Mouse (Mus musculus) midbrain, embryonic 15.5 days (tissue): Measurements from ENCODE around the gene Tubd1. TPM values are rescaled to one million over a fixed set of nuclear protein-coding genes. Genes with fewer than 3 reads are reported as not detected.
A peak's percentile ranks its signal among the peaks of the same experiment; 100 is the strongest.
"Not testable (repeated sequence)": the region's sequence is repeated elsewhere in the genome, so short reads cannot be mapped to it uniquely, and the experiment has no call there.

Experiments
- ATAC-seq: fragments of 200-750 bp; cut with Nextera tagmentation; replicated peaks from 2 replicates; pipeline ENCODE4 v1.8.0; 2017; ENCODE audit warnings: moderate TSS enrichment
- H3K27ac ChIP-seq: fragments of 300-500 bp; sonication (generic); 2 replicates; pipeline ENCODE4 v1.5.1; 2015; ENCODE audit warnings: mild to moderate bottlenecking, inconsistent platforms
- H3K27me3 ChIP-seq: fragments of 300-500 bp; sonication (generic); replicated peaks from 2 replicates; pipeline ENCODE4 v1.6.1; 2015; ENCODE audit warnings: inconsistent platforms
- H3K36me3 ChIP-seq: fragments of 300-500 bp; sonication (generic); replicated peaks from 2 replicates; pipeline ENCODE4 v1.6.1; 2015; ENCODE audit warnings: inconsistent platforms
- H3K4me1 ChIP-seq: fragments of 300-500 bp; sonication (generic); 2 replicates; pipeline ENCODE4 v1.6.1; 2015; ENCODE audit warnings: inconsistent platforms
- H3K4me2 ChIP-seq: fragments of 300-500 bp; sonication (generic); 2 replicates; pipeline ENCODE4 v1.6.1; 2015; ENCODE audit warnings: inconsistent platforms, mild to moderate bottlenecking, moderate library complexity
- H3K4me3 ChIP-seq: fragments of 300-500 bp; sonication (generic); 2 replicates; pipeline ENCODE4 v1.5.1; 2015; ENCODE audit warnings: mild to moderate bottlenecking, inconsistent platforms
- H3K9ac ChIP-seq: fragments of 300-500 bp; sonication (generic); 2 replicates; pipeline ENCODE4 v1.6.1; 2015; ENCODE audit warnings: mild to moderate bottlenecking, inconsistent platforms
- H3K9me3 ChIP-seq: fragments of 300-500 bp; sonication (generic); 2 replicates; pipeline ENCODE4 v1.6.1; 2016; ENCODE audit warnings: inconsistent platforms
- WGBS: fragments of 180-500 bp; shearing (Covaris S2); methylation state at CpG from one replicate; pipeline ENCODE4 v1.1.7; 2015; ENCODE audit warnings: mixed read lengths; 5-methylcytosine and 5-hydroxymethylcytosine counted together
- polyA plus RNA-seq: library from polyadenylated mRNA; unstranded; fragments of >200 nt; fragmentation: Nextera tagmentation; extraction: Ambion mirVana; gene quantifications from 2 replicates; pipeline ENCODE4 v1.2.1, GENCODE M21; 2015

Gene Tubd1
- 6.8 and 6.9 TPM in 2 replicates for polyA plus RNA-seq

- H3K4me1 ChIP-seq: peaks cover 24% of the 10 kb centered on the region
- H3K27me3 ChIP-seq: no peaks in the 10 kb centered on the region
- under 1% methylated on average over 43 of the region's 43 CpGs for WGBS
Measured at GRCm38 (mm10) chr11:86544639-86545299, at the start of gene Tubd1, which contains the start of gene Rps6kb1. Tubd1 (plus strand) TSS chr11:86544991. Rps6kb1 (minus strand) TSS chr11:86544805.

DNA sequence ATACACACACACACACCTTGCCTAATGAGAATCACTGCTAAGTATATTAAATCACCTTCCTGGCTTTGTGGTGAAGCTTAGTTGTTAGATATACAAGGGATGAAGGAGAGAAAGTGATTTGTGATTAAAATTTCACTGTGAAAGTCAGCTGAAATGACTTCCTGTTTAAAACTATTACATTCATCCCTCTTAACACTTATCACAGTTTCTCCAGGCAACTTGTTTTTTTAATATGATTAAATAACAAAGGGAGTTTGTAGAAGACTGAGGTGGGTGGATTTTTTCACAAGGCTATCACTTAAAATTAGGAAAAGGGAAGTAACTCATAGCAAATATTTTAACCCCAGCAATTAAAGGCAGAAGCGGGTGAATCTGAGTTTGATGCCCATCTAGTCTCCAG is 47.4 kb upstream of the Tubd1 start:
- ATAC-seq: no peak
- Histone ChIP-seq H3K27me3 (no peaks in the 10 kb centered on the region), H3K4me1 (no peaks in the 10 kb centered on the region), H3K9me3 (no peaks in the 10 kb centered on the region), H3K4me2 (no peak overlapping the region), H3K36me3 (peaks cover 5% of the 10 kb centered on the region; the same call in 1 of the 2 replicates), H3K9ac (no peak overlapping the region), H3K4me3 (no peak overlapping the region), H3K27ac (no peak overlapping the region)
- 95% methylated on average over 1 of the region's 1 CpGs for WGBS

More at GRCm38 (mm10) chr11:86544639-86545299, at the start of gene Tubd1, which contains the start of gene Rps6kb1:
- Histone ChIP-seq H3K4me3 (peak within 1 kb of the TSS; percentile 98), H3K9ac (peak within 1 kb of the TSS; percentile 96), H3K9me3 (no peaks in the 10 kb centered on the region), H3K27ac (peak within 1 kb of the TSS; percentile 90), H3K4me2 (peak within 1 kb of the TSS; percentile 79), H3K36me3 (no peaks in the 10 kb centered on the region)
- peak; percentile 98 for ATAC-seq

GRCm38 (mm10) chr11:86497908-86498307 is 46.9 kb upstream of the Tubd1 start:
- Histone ChIP-seq H3K27ac (no peak overlapping the region), H3K4me1 (no peaks in the 10 kb centered on the region), H3K9ac (no peak overlapping the region), H3K4me2 (no peak overlapping the region), H3K36me3 (peaks cover 5% of the 10 kb centered on the region; the same call in 1 of the 2 replicates), H3K9me3 (no peaks in the 10 kb centered on the region), H3K4me3 (no peak overlapping the region), H3K27me3 (no peaks in the 10 kb centered on the region)
- no peak for ATAC-seq
- 76% methylated on average over 3 of the region's 3 CpGs for WGBS

GRCm38 (mm10) chr11:86500795-86501194 is 44.0 kb upstream of the Tubd1 start:
- H3K9me3 ChIP-seq: no peaks in the 10 kb centered on the region
- no peak overlapping the region for H3K9ac ChIP-seq
- H3K27ac ChIP-seq: no peak overlapping the region
- H3K4me2 ChIP-seq: no peak overlapping the region
- no peak overlapping the region for H3K4me3 ChIP-seq
- H3K27me3 ChIP-seq: no peaks in the 10 kb centered on the region
- no peak for ATAC-seq
- peaks cover 14% of the 10 kb centered on the region for H3K36me3 ChIP-seq
- WGBS: 70% methylated on average over 1 of the region's 1 CpGs
- no peaks in the 10 kb centered on the region for H3K4me1 ChIP-seq

DNA sequence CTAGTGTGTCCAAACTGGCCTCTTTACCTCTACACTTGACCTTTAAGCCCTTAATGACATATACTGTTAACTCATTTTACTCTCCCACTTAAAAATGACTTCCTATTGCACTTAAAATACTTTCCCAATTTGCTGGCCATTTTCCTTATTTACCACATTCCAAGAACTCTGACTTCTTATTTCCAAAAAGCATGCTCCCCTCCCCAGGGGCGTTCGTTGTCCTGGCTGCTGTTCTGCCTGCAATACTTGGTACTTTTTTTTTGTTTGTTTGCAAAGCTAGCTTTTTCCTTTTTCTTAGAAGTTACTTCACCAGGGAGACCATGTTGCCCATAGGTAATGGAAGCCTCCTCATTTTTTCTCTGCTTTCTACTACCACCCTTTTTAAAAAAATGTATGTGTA is 41.7 kb upstream of the Tubd1 start:
- Histone ChIP-seq H3K4me1 (no peaks in the 10 kb centered on the region), H3K4me2 (no peak overlapping the region), H3K36me3 (peaks cover 27% of the 10 kb centered on the region), H3K27me3 (no peaks in the 10 kb centered on the region), H3K4me3 (no peak overlapping the region), H3K27ac (no peak overlapping the region), H3K9me3 (no peaks in the 10 kb centered on the region), H3K9ac (no peak overlapping the region)
- no peak for ATAC-seq
- 100% methylated on average over 2 of the region's 2 CpGs for whole genome bisulfite sequencing

GRCm38 (mm10) chr11:86507334-86507733 is 37.5 kb upstream of the Tubd1 start:
- WGBS: 97% methylated on average over 2 of the region's 2 CpGs
- H3K4me3 ChIP-seq: no peak overlapping the region
- no peaks in the 10 kb centered on the region for H3K4me1 ChIP-seq
- no peak overlapping the region for H3K9ac ChIP-seq
- H3K4me2 ChIP-seq: no peak overlapping the region
- H3K9me3 ChIP-seq: no peaks in the 10 kb centered on the region
- ATAC-seq: no peak
- no peak overlapping the region for H3K27ac ChIP-seq
- H3K27me3 ChIP-seq: no peaks in the 10 kb centered on the region
- H3K36me3 ChIP-seq: peaks cover 54% of the 10 kb centered on the region

- 85% methylated on average over 2 of the region's 2 CpGs for WGBS
- no peaks in the 10 kb centered on the region for H3K27me3 ChIP-seq
- no peak overlapping the region for H3K4me2 ChIP-seq
- ATAC-seq: no peak
- H3K9me3 ChIP-seq: no peaks in the 10 kb centered on the region
- no peak overlapping the region for H3K4me3 ChIP-seq
- H3K4me1 ChIP-seq: no peaks in the 10 kb centered on the region
- no peak overlapping the region for H3K9ac ChIP-seq
- no peak overlapping the region for H3K27ac ChIP-seq
- peaks cover 58% of the 10 kb centered on the region for H3K36me3 ChIP-seq
Measured at GRCm38 (mm10) chr11:86507991-86508390, 36.8 kb upstream of the Tubd1 start.

DNA sequence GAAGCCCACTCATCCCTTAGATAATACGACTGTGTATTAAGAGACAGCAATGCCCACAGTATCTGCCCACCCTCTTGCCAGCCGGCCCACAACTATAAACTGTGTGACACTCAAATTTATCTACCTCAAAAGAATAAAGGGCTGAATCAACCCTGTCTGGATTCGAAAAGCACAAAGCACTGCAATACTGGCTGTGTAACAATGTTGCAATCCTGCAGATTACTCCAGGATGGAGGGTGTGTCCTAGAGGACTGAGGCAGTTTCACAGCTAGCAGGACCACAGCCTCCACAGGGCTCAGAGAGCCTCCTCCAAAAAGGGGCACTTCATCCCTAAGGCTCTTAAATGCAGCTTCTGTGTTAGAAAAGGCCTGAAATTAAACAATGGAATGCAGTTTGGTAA is 28.2 kb upstream of the Tubd1 start:
- Histone ChIP-seq H3K27ac (no peak overlapping the region), H3K9me3 (no peaks in the 10 kb centered on the region), H3K4me2 (no peak overlapping the region), H3K4me1 (no peaks in the 10 kb centered on the region), H3K4me3 (no peak overlapping the region), H3K9ac (no peak overlapping the region), H3K27me3 (no peaks in the 10 kb centered on the region), H3K36me3 (peaks cover 52% of the 10 kb centered on the region)
- 90% methylated on average over 3 of the region's 3 CpGs for WGBS
- no peak for ATAC-seq

- peaks cover 49% of the 10 kb centered on the region for H3K36me3 ChIP-seq
- H3K27me3 ChIP-seq: no peaks in the 10 kb centered on the region
- H3K27ac ChIP-seq: no peak overlapping the region
- no peak overlapping the region for H3K4me3 ChIP-seq
- H3K9me3 ChIP-seq: no peaks in the 10 kb centered on the region
- H3K9ac ChIP-seq: no peak overlapping the region
- H3K4me1 ChIP-seq: no peaks in the 10 kb centered on the region
- no peak for ATAC-seq
- no peak overlapping the region for H3K4me2 ChIP-seq
- 90% methylated on average over 3 of the region's 3 CpGs for WGBS
Measured at GRCm38 (mm10) chr11:86517229-86517628, 27.6 kb upstream of the Tubd1 start.

- 95% methylated on average over 7 of the region's 7 CpGs for WGBS
- Histone ChIP-seq H3K9me3 (no peaks in the 10 kb centered on the region), H3K9ac (no peak overlapping the region), H3K4me3 (no peak overlapping the region), H3K36me3 (peaks cover 57% of the 10 kb centered on the region), H3K4me2 (no peak overlapping the region), H3K27ac (no peak overlapping the region), H3K27me3 (no peaks in the 10 kb centered on the region), H3K4me1 (no peaks in the 10 kb centered on the region)
- no peak for ATAC-seq
Measured at GRCm38 (mm10) chr11:86519751-86520150, 25.0 kb upstream of the Tubd1 start.

DNA sequence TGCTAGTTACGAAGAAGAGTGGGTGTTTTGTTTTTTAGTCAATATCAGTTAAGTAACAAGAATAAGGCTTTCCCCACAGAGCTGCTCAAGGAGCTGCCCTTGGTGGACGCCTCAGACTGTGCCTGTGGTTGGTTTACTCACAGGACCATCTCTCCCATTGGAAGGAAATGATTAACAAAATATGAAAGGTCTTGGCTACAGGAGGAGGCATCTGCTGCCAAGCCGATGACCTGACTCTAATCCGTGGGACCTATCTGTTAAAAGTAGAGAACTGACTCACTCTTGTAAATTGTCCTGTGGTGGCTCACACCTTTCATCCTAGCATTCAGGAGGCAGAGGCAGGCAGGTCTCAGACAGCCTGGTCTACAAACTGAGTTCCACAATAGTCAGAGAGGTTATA is 17.3 kb upstream of the Tubd1 start:
- Histone ChIP-seq H3K4me1 (no peaks in the 10 kb centered on the region), H3K9me3 (no peaks in the 10 kb centered on the region), H3K27ac (no peak overlapping the region), H3K27me3 (no peaks in the 10 kb centered on the region), H3K36me3 (peaks cover 21% of the 10 kb centered on the region), H3K4me2 (no peak overlapping the region), H3K4me3 (no peak overlapping the region), H3K9ac (no peak overlapping the region)
- ATAC-seq: no peak
- WGBS: 93% methylated on average over 4 of the region's 4 CpGs

GRCm38 (mm10) chr11:86532834-86533233 is 12.0 kb upstream of the Tubd1 start:
- H3K9ac ChIP-seq: no peak overlapping the region
- WGBS: 73% methylated on average over 1 of the region's 1 CpGs
- peaks cover 10% of the 10 kb centered on the region; the same call in 1 of the 2 replicates for H3K36me3 ChIP-seq

GRCm38 (mm10) chr11:86533302-86533701 is 11.5 kb upstream of the Tubd1 start:
- not testable (repeated sequence) for H3K9ac ChIP-seq, H3K4me1 ChIP-seq, H3K4me3 ChIP-seq, H3K36me3 ChIP-seq, H3K9me3 ChIP-seq, H3K4me2 ChIP-seq, H3K27ac ChIP-seq, H3K27me3 ChIP-seq, ATAC-seq
- WGBS: 94% methylated on average over 6 of the region's 6 CpGs

More at GRCm38 (mm10) chr11:86532834-86533233, 12.0 kb upstream of the Tubd1 start:
- no peak for ATAC-seq
- Histone ChIP-seq H3K27ac (no peak overlapping the region), H3K4me2 (no peak overlapping the region), H3K9me3 (no peaks in the 10 kb centered on the region), H3K27me3 (no peaks in the 10 kb centered on the region), H3K4me3 (no peak overlapping the region), H3K4me1 (no peaks in the 10 kb centered on the region)
